Mouse (Mus musculus) hindbrain, embryonic 16.5 days (tissue): ENCODE results near the gene Foxa1. TPM values are rescaled to one million over a fixed set of nuclear protein-coding genes. Genes with fewer than 3 reads are reported as not detected.

Experiments
- ATAC-seq: fragments of 200-750 bp; cut with Nextera tagmentation; 2 replicates; pipeline ENCODE4 v1.8.0; 2017; ENCODE audit warnings: moderate TSS enrichment, moderate library complexity
- H3K27ac ChIP-seq: fragments of 300-500 bp; sonication (generic); 2 replicates; pipeline ENCODE4 v1.5.1; 2014; ENCODE audit warnings: low read depth, mild to moderate bottlenecking, control low read depth, low read length, moderate library complexity
- H3K27me3 ChIP-seq: fragments of 300-500 bp; sonication (generic); replicated peaks from 2 replicates; pipeline ENCODE4 v1.6.1; 2014; ENCODE audit warnings: low read length; ENCODE audit not compliant: control insufficient read depth, insufficient read depth
- H3K36me3 ChIP-seq: fragments of 300-500 bp; sonication (generic); 2 replicates; pipeline ENCODE4 v1.6.1; 2014; ENCODE audit warnings: mild to moderate bottlenecking, low read length, moderate library complexity, mixed read lengths; ENCODE audit not compliant: control insufficient read depth, insufficient read depth
- H3K4me1 ChIP-seq: fragments of 300-500 bp; sonication (generic); 2 replicates; pipeline ENCODE4 v1.6.1; 2014; ENCODE audit warnings: low read depth, low read length; ENCODE audit not compliant: control insufficient read depth, insufficient read depth
- H3K4me2 ChIP-seq: fragments of 300-500 bp; sonication (generic); 2 replicates; pipeline ENCODE4 v1.6.1; 2014; ENCODE audit warnings: mild to moderate bottlenecking, low read length, control low read depth, moderate library complexity
- H3K4me3 ChIP-seq: fragments of 300-500 bp; sonication (generic); 2 replicates; pipeline ENCODE4 v1.5.1; 2014; ENCODE audit warnings: mild to moderate bottlenecking, low read length, control low read depth, moderate library complexity
- H3K9ac ChIP-seq: fragments of 300-500 bp; sonication (generic); 2 replicates; pipeline ENCODE4 v1.6.1; 2014; ENCODE audit warnings: low read depth, mild to moderate bottlenecking, control low read depth, low read length, moderate library complexity
- H3K9me3 ChIP-seq: fragments of 300-500 bp; sonication (generic); 2 replicates; pipeline ENCODE4 v1.6.1; 2014; ENCODE audit warnings: mild to moderate bottlenecking, low read length, moderate library complexity; ENCODE audit not compliant: control insufficient read depth
- WGBS: fragments of 180-500 bp; shearing (Covaris S2); extraction: QIAGEN DNeasy Blood & Tissue Kit; methylation state at CpG from one replicate; pipeline ENCODE4 v1.1.7; 2014; 5-methylcytosine and 5-hydroxymethylcytosine counted together
- polyA plus RNA-seq: library from polyadenylated mRNA; unstranded; fragments of >200 nt; fragmentation: Nextera tagmentation; extraction: Ambion mirVana; gene quantifications from 2 replicates; pipeline ENCODE4 v1.2.1, GENCODE M21; 2015

Gene Foxa1
- 0.18 and 0.59 TPM in 2 replicates for polyA plus RNA-seq

- Histone ChIP-seq H3K4me2 (peak within 1 kb of the TSS; percentile 72), H3K27me3 (peaks cover 75% of the 10 kb centered on the region), H3K4me3 (peak within 1 kb of the TSS; percentile 46), H3K4me1 (peaks cover 10% of the 10 kb centered on the region), H3K27ac (no peak within 1 kb of the TSS; the same call in 1 of the 2 replicates), H3K9me3 (peaks cover 5% of the 10 kb centered on the region; the same call in 1 of the 2 replicates), H3K9ac (0 out of 2 replicates have a peak within 1 kb of the TSS, but pooled peaks have one; percentile 41), H3K36me3 (no peaks in the 10 kb centered on the region)
- ATAC-seq = no peak
- WGBS = 2% methylated on average over 31 of the region's 32 CpGs
Observed at GRCm38 (mm10) chr12:57546415-57547201, at the start of gene Foxa1. Foxa1 (minus strand) TSS chr12:57546916.

- H3K4me1 ChIP-seq = peaks cover 4% of the 10 kb centered on the region; the same call in 1 of the 2 replicates
- peak; percentile 93 for ATAC-seq
- H3K4me3 ChIP-seq = peak overlapping the region; percentile 50
- no peaks in the 10 kb centered on the region for H3K9me3 ChIP-seq
- H3K27me3 ChIP-seq = peaks cover 4% of the 10 kb centered on the region
- H3K4me2 ChIP-seq = peak overlapping the region; percentile 70
- no peaks in the 10 kb centered on the region for H3K36me3 ChIP-seq
- no peak overlapping the region for H3K27ac ChIP-seq
- H3K9ac ChIP-seq = peak overlapping the region; percentile 46
- WGBS = 2% methylated on average over 79 of the region's 81 CpGs
Observed at GRCm38 (mm10) chr12:57575931-57576628, 29.4 kb upstream of the Foxa1 start.

- Histone ChIP-seq H3K4me1 (peaks cover 4% of the 10 kb centered on the region; the same call in 1 of the 2 replicates), H3K36me3 (no peaks in the 10 kb centered on the region), H3K27ac (no peak overlapping the region), H3K27me3 (peaks cover 4% of the 10 kb centered on the region), H3K9ac (no peak overlapping the region), H3K9me3 (no peaks in the 10 kb centered on the region), H3K4me3 (no peak overlapping the region), H3K4me2 (no peak overlapping the region)
- no peak for ATAC-seq
Observed at GRCm38 (mm10) chr12:57572415-57572814, 25.7 kb upstream of the Foxa1 start.

GRCm38 (mm10) chr12:57571773-57572172 is 25.1 kb upstream of the Foxa1 start:
- H3K36me3 ChIP-seq = no peaks in the 10 kb centered on the region
- no peak for ATAC-seq
- no peaks in the 10 kb centered on the region for H3K9me3 ChIP-seq
- H3K27ac ChIP-seq = no peak overlapping the region
- no peak overlapping the region for H3K4me2 ChIP-seq
- H3K4me1 ChIP-seq = peaks cover 4% of the 10 kb centered on the region; the same call in 1 of the 2 replicates
- no peak overlapping the region for H3K4me3 ChIP-seq
- peaks cover 4% of the 10 kb centered on the region for H3K27me3 ChIP-seq
- no peak overlapping the region for H3K9ac ChIP-seq
- 45% methylated on average over 9 of the region's 9 CpGs for WGBS

GRCm38 (mm10) chr12:57563909-57564308 is 17.2 kb upstream of the Foxa1 start, which contains the start of gene Ttc6:
Ttc6 (plus strand) TSS chr12:57564113.
- H3K36me3 ChIP-seq = no peaks in the 10 kb centered on the region
- H3K9me3 ChIP-seq = no peaks in the 10 kb centered on the region
- no peak for ATAC-seq
- no peak within 1 kb of the TSS for H3K9ac ChIP-seq
- H3K27ac ChIP-seq = no peak within 1 kb of the TSS
- no peaks in the 10 kb centered on the region for H3K27me3 ChIP-seq
- no peak within 1 kb of the TSS for H3K4me3 ChIP-seq
- 72% methylated on average over 6 of the region's 6 CpGs for WGBS
- H3K4me1 ChIP-seq = no peaks in the 10 kb centered on the region
- H3K4me2 ChIP-seq = no peak within 1 kb of the TSS

GRCm38 (mm10) chr12:57554091-57554490 is 7.4 kb upstream of the Foxa1 start:
- WGBS = 40% methylated on average over 3 of the region's 3 CpGs
- Histone ChIP-seq H3K9ac (no peak overlapping the region), H3K4me3 (no peak overlapping the region), H3K4me1 (no peaks in the 10 kb centered on the region), H3K27ac (no peak overlapping the region), H3K36me3 (no peaks in the 10 kb centered on the region), H3K27me3 (peaks cover 69% of the 10 kb centered on the region), H3K4me2 (no peak overlapping the region), H3K9me3 (no peaks in the 10 kb centered on the region)
- no peak for ATAC-seq

- peaks cover 84% of the 10 kb centered on the region for H3K27me3 ChIP-seq
- H3K4me3 ChIP-seq = no peak overlapping the region
- ATAC-seq = no peak
- no peak overlapping the region for H3K4me2 ChIP-seq
- no peak overlapping the region for H3K9ac ChIP-seq
- peaks cover 2% of the 10 kb centered on the region; the same call in 1 of the 2 replicates for H3K9me3 ChIP-seq
- no peaks in the 10 kb centered on the region for H3K36me3 ChIP-seq
- 10% methylated on average over 3 of the region's 3 CpGs for WGBS
- no peaks in the 10 kb centered on the region for H3K4me1 ChIP-seq
- no peak overlapping the region for H3K27ac ChIP-seq
Observed at GRCm38 (mm10) chr12:57552286-57552685, 5.6 kb upstream of the Foxa1 start.

- Histone ChIP-seq H3K27me3 (peaks cover 90% of the 10 kb centered on the region), H3K9me3 (peaks cover 2% of the 10 kb centered on the region; the same call in 1 of the 2 replicates), H3K9ac (no peak overlapping the region), H3K4me1 (peaks cover 4% of the 10 kb centered on the region; the same call in 1 of the 2 replicates), H3K4me3 (no peak overlapping the region), H3K36me3 (no peaks in the 10 kb centered on the region), H3K27ac (no peak overlapping the region), H3K4me2 (no peak overlapping the region)
- 2% methylated on average over 8 of the region's 8 CpGs for WGBS
- no peak for ATAC-seq
Observed at GRCm38 (mm10) chr12:57550881-57551280, 4.2 kb upstream of the Foxa1 start.
